Mouse (Mus musculus): ENCODE measurements around the gene Gas2.

Gene Gas2

GRCm38 (mm10) chr7:51861250-51862096, at the start of gene Gas2:
TSS of gene Gas2 (plus strand) at chr7:51862015.
- peak; percentile 70 to 92 for DNase-seq (ENCODE audit: low spot score in 2 of 2)

DNA sequence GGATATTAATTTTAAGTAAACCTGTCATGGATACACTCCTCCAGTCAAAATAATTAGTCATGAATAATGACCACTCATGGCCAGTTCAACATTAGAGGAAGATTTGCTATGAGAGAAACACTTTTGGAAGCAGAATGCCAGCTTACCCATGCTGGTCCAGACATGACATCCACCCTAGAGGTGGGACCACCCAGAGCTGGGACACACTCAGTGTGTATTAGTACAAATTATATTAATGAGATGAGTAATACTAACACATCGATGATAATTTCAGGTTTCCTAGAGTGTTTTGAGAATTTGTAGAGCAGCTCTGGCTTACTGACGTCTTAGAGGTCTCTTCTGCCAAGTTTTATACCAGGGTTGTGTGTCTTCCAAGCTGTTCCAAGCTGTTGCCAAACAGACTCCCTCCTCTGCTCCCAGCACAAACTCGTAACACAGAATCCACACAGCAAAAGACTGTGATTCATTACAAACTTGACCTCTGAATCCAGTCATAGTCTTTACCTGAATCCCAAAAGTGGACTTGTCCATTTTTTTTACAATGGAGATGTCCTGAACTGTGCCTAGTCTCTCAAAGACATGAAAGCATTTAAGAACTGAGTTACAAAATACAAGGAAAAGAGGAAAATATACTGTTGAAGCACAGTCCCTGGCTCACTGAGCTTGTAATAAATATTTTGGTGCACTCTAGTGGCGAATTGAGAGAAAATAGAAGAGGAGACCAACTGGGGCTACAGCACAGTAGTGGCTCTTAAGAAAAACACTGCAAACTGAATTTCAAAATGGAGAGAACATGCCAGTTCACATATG, 46.1 kb upstream of the Gas2 start:
- DNase-seq (ENCODE audit: low spot score in 2 of 2), result no peak

GRCm38 (mm10) chr7:51816283-51816839, 45.5 kb upstream of the Gas2 start:
- DNase-seq (ENCODE audit: low spot score in 2 of 2), result no peak

DNA sequence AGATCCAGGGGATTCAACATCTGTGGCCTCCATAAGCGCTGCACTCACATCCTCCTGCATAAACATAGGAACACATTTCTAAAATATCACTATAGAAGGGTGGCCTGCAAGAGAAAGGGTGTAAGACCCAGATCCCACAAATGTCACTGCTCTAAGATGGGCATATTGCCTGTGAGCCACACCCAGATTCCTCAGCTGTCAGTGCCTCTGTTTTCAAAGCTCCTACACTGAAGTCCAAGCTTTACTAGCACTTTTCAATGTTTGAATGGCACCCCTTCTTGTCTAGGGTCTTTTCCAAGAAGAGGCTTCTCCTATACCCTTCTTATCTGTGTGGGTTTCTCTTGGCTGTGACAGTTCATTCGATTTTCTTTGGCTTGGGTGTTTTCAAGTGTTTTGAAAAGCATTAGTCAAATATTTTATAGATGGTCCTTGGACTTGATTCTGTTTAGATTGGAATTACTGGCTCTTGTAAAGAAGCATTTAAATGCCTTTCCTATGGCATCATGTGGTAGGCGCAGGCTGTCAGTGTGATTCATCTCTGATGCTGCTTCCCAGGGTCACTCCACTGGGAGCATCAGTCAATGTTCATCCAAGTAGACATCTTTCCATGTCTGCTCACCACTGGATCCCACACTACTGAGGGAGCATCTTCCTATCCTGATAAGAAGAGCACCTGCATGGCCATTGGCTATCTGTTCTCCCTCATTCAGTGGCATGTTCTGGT, 43.4 kb upstream of the Gas2 start:
- DNase-seq (ENCODE audit: low spot score in 2 of 2), result no peak

DNA sequence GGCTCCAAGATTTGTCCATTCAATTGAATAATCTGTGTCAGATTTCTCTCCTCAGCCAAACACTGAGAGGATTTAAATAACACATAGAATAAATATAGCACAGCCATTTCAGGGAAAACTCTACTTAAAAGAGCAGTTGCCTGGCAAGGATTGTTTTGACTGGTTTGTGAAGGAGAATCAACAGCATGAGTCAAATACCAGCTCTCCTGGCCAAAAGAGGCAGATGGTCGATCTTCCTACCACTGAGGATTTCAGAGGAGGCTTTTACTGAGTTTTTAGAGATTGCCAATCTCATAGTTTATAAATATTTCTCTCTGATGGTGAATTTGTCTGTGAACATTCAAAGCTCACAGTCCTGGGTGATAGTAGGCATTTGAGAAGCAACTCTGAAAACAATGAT, 41.9 kb upstream of the Gas2 start:
- no peak for DNase-seq (ENCODE audit: low spot score in 2 of 2)

DNA sequence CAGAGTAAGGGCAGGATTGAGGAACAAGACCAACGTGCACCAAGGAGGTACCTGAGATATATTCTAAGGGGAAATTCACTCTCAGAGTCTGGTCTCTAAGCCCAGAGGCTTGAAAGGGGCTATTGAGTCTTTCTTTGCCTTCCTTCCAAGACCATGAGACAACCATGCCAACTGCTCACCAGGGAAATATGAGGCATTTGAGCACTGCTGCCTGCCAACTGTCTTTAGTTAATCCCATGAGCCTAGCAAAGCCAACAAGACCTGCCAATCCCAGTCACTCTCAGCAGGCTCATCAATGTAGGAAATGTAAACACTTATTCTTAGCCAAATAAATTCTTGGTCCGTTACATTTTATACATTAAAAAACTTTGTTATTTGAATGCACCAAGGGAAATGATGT, 40.3 kb upstream of the Gas2 start:
- DNase-seq (ENCODE audit: low spot score in 2 of 2), result no peak

GRCm38 (mm10) chr7:51823562-51824338, 38.1 kb upstream of the Gas2 start:
- DNase-seq (ENCODE audit: low spot score in 2 of 2), result no peak

DNA sequence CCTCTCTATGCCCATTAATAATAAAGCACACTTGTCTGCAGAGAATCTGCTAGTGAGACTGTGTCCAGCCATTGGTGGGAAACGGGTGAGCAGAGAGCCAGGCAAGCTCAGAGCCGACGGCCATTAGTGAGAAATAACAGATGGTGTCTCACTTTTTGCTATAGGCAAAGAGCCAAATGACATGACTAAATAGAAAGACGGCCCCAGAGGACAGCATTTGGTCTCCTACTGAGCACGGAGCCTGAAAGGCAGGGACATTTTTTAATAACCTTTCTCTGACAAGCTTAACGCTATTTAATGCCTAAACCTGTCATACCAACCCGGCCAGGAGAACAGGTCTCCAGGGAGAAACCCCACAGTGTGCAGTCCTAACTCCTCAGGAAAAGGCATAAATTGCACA, 29.9 kb upstream of the Gas2 start:
- DNase-seq (ENCODE audit: low spot score in 2 of 2), result no peak

DNA sequence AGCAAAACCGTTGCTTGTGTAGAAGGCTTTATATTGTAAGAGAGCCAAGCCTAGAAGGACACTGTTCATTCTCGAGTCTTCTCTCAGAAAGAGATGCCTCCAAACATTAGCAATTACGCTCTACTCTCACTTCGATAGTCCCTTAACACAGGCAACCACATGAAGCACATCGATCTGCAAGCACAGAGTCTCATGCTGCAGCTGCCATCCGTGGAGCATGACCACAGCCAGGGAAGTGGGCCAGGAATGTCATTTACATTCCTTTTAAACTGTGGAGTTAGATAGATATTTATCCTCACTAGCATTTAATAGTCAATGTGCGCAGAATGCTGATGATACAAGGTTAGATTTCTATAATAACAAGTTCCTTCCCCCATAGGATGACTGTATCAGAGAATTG, 21.3 kb upstream of the Gas2 start:
- DNase-seq (ENCODE audit: low spot score in 2 of 2), result no peak

GRCm38 (mm10) chr7:51850877-51851276, 10.9 kb upstream of the Gas2 start:
- DNase-seq (ENCODE audit: low spot score in 2 of 2), result no peak

DNA sequence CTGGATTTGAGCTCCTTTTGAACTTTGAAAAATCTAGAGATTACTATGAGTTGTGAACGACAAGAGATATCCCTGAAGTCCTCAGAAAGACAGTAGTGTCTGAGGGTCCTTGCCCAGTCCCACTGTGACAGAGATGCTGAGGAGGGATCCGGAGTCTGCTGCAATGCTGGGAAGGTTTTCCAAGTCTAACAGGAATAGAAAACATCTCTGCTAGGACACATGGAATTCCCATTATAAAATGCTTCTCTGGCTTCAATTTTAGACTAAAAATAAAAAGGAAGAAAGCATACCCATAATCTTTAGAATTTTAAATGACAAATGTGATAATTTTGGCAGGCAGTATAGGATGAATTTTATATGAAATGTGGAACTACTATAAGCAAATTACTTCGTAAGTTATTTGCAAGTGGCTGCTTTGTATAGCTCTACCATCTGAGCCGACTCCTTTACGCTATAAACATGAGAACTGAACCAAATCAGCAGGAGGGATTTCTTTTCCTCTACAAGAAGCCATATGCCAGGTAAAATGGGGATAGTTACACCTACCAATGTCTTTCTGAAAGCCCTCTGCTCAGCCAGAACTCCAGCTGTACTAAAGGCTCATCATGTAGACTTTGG, 9.8 kb upstream of the Gas2 start:
- DNase-seq (ENCODE audit: low spot score in 2 of 2), result no peak

DNA sequence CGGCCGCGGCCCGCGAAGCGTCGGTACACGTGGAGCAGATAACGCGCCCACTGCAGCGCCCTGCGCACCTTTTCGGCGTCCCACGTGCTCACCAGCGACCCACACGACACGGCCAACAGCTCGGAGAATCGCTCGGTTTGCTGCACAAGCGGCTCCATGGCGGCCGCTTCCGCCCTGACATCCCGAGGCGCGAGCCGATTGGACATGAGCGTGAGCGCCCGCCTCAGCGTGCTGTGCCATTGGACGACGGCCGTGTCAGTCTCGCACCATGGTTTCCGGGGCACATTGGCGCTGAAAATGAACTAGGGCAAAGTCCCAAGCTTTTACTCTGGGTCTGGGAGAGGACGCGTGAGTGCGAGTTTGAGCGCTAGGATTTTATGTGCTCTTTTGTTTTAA, 280 bp downstream of the Gas2 start, which contains the start of gene Fancf:
Fancf (minus strand) TSS at position 171 of the 396 bp plus-strand sequence.
- peak; percentile 95 to 100 for DNase-seq (ENCODE audit: low spot score in 2 of 2)

DNA sequence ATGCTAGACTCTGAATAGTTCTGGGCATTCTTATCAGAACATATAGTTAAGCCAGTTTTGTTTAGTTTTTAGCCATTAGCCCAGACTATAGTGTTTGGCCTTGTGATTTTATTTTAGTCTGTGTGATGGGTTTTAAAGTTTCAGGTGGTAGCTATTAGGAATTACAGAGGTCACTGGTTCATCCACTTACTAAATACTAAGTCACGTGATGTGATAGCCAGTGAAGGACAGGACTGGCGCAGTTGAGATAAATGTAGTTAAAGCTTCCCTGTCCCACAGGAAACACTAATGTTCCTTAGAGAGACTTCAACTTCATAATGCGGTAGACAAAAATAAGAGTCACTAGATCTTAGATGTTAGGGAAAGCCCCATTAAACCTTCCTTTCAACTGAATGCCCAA, 1.0 kb downstream of the Gas2 start:
- no peak for DNase-seq (ENCODE audit: low spot score in 2 of 2)

DNA sequence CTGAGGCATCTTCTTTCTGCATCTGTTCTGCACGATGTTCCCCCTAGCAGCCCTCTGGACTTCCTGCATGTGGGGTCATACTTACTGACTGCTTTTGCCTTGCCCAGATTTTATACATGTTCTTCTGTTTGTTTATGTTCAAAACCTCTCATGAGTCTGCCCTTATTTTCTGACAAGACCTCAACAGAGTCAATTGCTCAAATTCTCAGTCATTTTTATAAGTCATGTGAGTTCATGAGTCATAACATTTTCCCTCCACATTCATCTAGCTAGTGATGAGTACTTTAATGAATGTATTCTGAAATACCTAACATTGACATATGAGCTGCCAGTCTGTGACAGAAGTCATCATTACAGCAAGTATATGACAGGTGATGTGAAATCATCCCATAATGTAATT, 3.5 kb downstream of the Gas2 start:
- no peak for DNase-seq (ENCODE audit: low spot score in 2 of 2)

GRCm38 (mm10) chr7:51867983-51868382, 6.2 kb downstream of the Gas2 start:
- no peak for DNase-seq (ENCODE audit: low spot score in 2 of 2)

- no peak for DNase-seq (ENCODE audit: low spot score in 2 of 2)
Measured at GRCm38 (mm10) chr7:51872041-51872440, 10.2 kb downstream of the Gas2 start.

- no peak for DNase-seq (ENCODE audit: low spot score in 2 of 2)
Measured at GRCm38 (mm10) chr7:51872597-51872996, 10.8 kb downstream of the Gas2 start.

GRCm38 (mm10) chr7:51876316-51876715, 14.5 kb downstream of the Gas2 start:
- DNase-seq (ENCODE audit: low spot score in 2 of 2), result no peak

DNA sequence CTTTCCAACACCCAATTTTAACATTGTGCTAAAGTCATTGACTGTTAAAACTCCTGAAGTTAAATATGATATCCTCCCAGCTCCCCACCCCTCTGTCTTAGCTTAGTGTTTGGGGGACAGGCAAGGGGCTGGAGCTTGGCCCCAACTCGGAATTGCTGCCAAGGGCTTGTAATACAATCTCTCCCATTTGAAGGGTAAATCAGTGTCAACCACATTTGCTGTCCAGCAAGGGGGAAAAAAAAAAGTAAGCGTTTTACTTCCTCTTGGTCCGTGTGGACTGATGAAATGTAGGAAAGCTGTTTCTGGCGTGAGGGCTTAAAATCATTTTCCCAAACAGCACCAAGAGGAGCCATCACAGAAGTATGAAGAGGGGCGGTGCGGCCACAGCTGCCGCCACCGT, 16.9 kb downstream of the Gas2 start:
- no peak for DNase-seq (ENCODE audit: low spot score in 2 of 2)

GRCm38 (mm10) chr7:51879136-51879723, 17.4 kb downstream of the Gas2 start:
- DNase-seq (ENCODE audit: low spot score in 2 of 2), result no peak

All from urinary bladder, adult 18-20 months (tissue).